Mouse (Mus musculus) forebrain, embryonic 10.5 days (tissue): Measurements from ENCODE around the gene Dxo. TPM values are rescaled to one million over a fixed set of nuclear protein-coding genes. Genes with fewer than 3 reads are reported as not detected.

ENCODE experiments used
- DNase-seq: peaks from one replicate; pipeline ENCODE4 v3.0.0-alpha.2; 2017; ENCODE audit warnings: low spot score; ENCODE audit errors: extremely low spot score
- H3K27ac ChIP-seq: fragments of 300-500 bp; sonication (generic); 2 replicates; pipeline ENCODE4 v1.5.1; 2016; ENCODE audit warnings: mild to moderate bottlenecking
- H3K27me3 ChIP-seq: fragments of 300-500 bp; sonication (generic); 2 replicates; pipeline ENCODE4 v1.6.1; 2016; ENCODE audit warnings: mild to moderate bottlenecking; ENCODE audit not compliant: poor library complexity, severe bottlenecking
- H3K36me3 ChIP-seq: fragments of 300-500 bp; sonication (generic); replicated peaks from 2 replicates; pipeline ENCODE4 v1.6.1; 2016; ENCODE audit warnings: mild to moderate bottlenecking, moderate library complexity
- H3K4me1 ChIP-seq: fragments of 300-500 bp; sonication (generic); 2 replicates; pipeline ENCODE4 v1.6.1; 2016
- H3K4me3 ChIP-seq: fragments of 300-500 bp; sonication (generic); 2 replicates; pipeline ENCODE4 v1.5.1; 2016; ENCODE audit warnings: mild to moderate bottlenecking, moderate library complexity
- H3K9me3 ChIP-seq: fragments of 300-500 bp; sonication (generic); 2 replicates; pipeline ENCODE4 v1.6.1; 2016; ENCODE audit warnings: mild to moderate bottlenecking, moderate library complexity
- WGBS: fragments of 180-500 bp; shearing (Covaris S2); methylation state at CpG from one replicate; pipeline ENCODE4 v1.1.7; 2016; 5-methylcytosine and 5-hydroxymethylcytosine counted together
- polyA plus RNA-seq: library from polyadenylated mRNA; unstranded; fragments of >200 nt; fragmentation: Nextera tagmentation; extraction: Ambion mirVana; gene quantifications from 2 replicates; pipeline ENCODE4 v1.2.1, GENCODE M21; 2016

The Dxo gene
- polyA plus RNA-seq, 1 experiment from 2014 or later, result 80.2 TPM

GRCm38 (mm10) chr17:34862416-34863081 lies 25.7 kb downstream of the Dxo start, which contains the start of gene Cfb:
TSS of gene Cfb (minus strand) at chr17:34862518.
- no peak within 1 kb of the TSS for H3K27ac ChIP-seq
- 74% methylated on average over 8 of the region's 8 CpGs for WGBS

GRCm38 (mm10) chr17:34865981-34866380 lies 29.2 kb downstream of the Dxo start:
- Histone ChIP-seq H3K4me1 (peaks cover 3% of the 10 kb centered on the region; the same call in 1 of the 2 replicates), H3K27me3 (no peaks in the 10 kb centered on the region), H3K4me3 (no peak overlapping the region), H3K27ac (no peak overlapping the region), H3K36me3 (no peaks in the 10 kb centered on the region), H3K9me3 (no peaks in the 10 kb centered on the region)
- DNase-seq, result no peak
- WGBS, result 72% methylated on average over 7 of the region's 7 CpGs

More at GRCm38 (mm10) chr17:34862416-34863081, 25.7 kb downstream of the Dxo start, which contains the start of gene Cfb:
- Histone ChIP-seq H3K4me1 (peaks cover 3% of the 10 kb centered on the region; the same call in 1 of the 2 replicates), H3K27me3 (no peaks in the 10 kb centered on the region), H3K9me3 (no peaks in the 10 kb centered on the region), H3K36me3 (peaks cover 6% of the 10 kb centered on the region), H3K4me3 (no peak within 1 kb of the TSS)
- DNase-seq, result no peak

- Histone ChIP-seq H3K9me3 (no peaks in the 10 kb centered on the region), H3K4me1 (peaks cover 2% of the 10 kb centered on the region), H3K27ac (no peak overlapping the region), H3K36me3 (no peaks in the 10 kb centered on the region), H3K27me3 (no peaks in the 10 kb centered on the region), H3K4me3 (no peak overlapping the region)
- 95% methylated on average over 6 of the region's 6 CpGs for WGBS
- no peak for DNase-seq
These were observed 37.5 kb downstream of the Dxo start for GRCm38 (mm10) chr17:34874321-34874720.

- H3K36me3 ChIP-seq, result no peaks in the 10 kb centered on the region
- H3K27ac ChIP-seq, result no peak within 1 kb of the TSS; the same call in 1 of the 2 replicates
- WGBS, result 71% methylated on average over 11 of the region's 11 CpGs
- no peak within 1 kb of the TSS for H3K4me3 ChIP-seq
- peaks cover 17% of the 10 kb centered on the region for H3K4me1 ChIP-seq
- H3K27me3 ChIP-seq, result peaks cover 22% of the 10 kb centered on the region
- DNase-seq, result no peak
- no peaks in the 10 kb centered on the region for H3K9me3 ChIP-seq
These were observed 42.6 kb downstream of the Dxo start, which contains the start of gene Zbtb12 for GRCm38 (mm10) chr17:34879336-34879879. TSS of gene Zbtb12 (plus strand) at chr17:34879483.

- Histone ChIP-seq H3K27ac (no peak overlapping the region), H3K4me3 (no peak overlapping the region), H3K4me1 (peaks cover 17% of the 10 kb centered on the region), H3K9me3 (no peaks in the 10 kb centered on the region), H3K27me3 (peaks cover 22% of the 10 kb centered on the region), H3K36me3 (no peaks in the 10 kb centered on the region)
- DNase-seq, result no peak
These were observed 44.3 kb downstream of the Dxo start for GRCm38 (mm10) chr17:34881166-34881565.

GRCm38 (mm10) chr17:34881683-34882310 lies 45.0 kb downstream of the Dxo start, which contains the start of gene Gm20547:
TSS of gene Gm20547 (minus strand) at chr17:34882042.
- Histone ChIP-seq H3K36me3 (no peaks in the 10 kb centered on the region), H3K9me3 (no peaks in the 10 kb centered on the region), H3K27me3 (peaks cover 22% of the 10 kb centered on the region), H3K27ac (no peak within 1 kb of the TSS), H3K4me3 (peak within 1 kb of the TSS; percentile 23; the same call in 1 of the 2 replicates), H3K4me1 (peaks cover 17% of the 10 kb centered on the region)
- WGBS, result 7% methylated on average over 15 of the region's 15 CpGs
- no peak for DNase-seq

GRCm38 (mm10) chr17:34883332-34883731 lies 46.5 kb downstream of the Dxo start:
- WGBS, result 78% methylated on average over 3 of the region's 3 CpGs
- H3K27me3 ChIP-seq, result peaks cover 22% of the 10 kb centered on the region

GRCm38 (mm10) chr17:34884704-34885103 lies 47.9 kb downstream of the Dxo start:
- H3K36me3 ChIP-seq, result no peaks in the 10 kb centered on the region
- no peaks in the 10 kb centered on the region for H3K9me3 ChIP-seq
- no peak for DNase-seq
- peaks cover 22% of the 10 kb centered on the region for H3K27me3 ChIP-seq
- H3K4me3 ChIP-seq, result no peak overlapping the region
- 85% methylated on average over 6 of the region's 6 CpGs for WGBS
- no peak overlapping the region for H3K27ac ChIP-seq
- H3K4me1 ChIP-seq, result peaks cover 11% of the 10 kb centered on the region

More at GRCm38 (mm10) chr17:34883332-34883731, 46.5 kb downstream of the Dxo start:
- Histone ChIP-seq H3K27ac (no peak overlapping the region), H3K4me1 (peaks cover 17% of the 10 kb centered on the region), H3K36me3 (no peaks in the 10 kb centered on the region), H3K4me3 (no peak overlapping the region), H3K9me3 (no peaks in the 10 kb centered on the region)
- DNase-seq, result no peak

GRCm38 (mm10) chr17:34885615-34886014 lies 48.8 kb downstream of the Dxo start:
- DNase-seq, result no peak
- 89% methylated on average over 3 of the region's 3 CpGs for WGBS
- Histone ChIP-seq H3K36me3 (no peaks in the 10 kb centered on the region), H3K4me3 (no peak overlapping the region), H3K27ac (no peak overlapping the region), H3K4me1 (peaks cover 8% of the 10 kb centered on the region), H3K9me3 (no peaks in the 10 kb centered on the region), H3K27me3 (peaks cover 22% of the 10 kb centered on the region)

- Histone ChIP-seq H3K9me3 (no peaks in the 10 kb centered on the region), H3K27me3 (peaks cover 3% of the 10 kb centered on the region)
These were observed 51.1 kb downstream of the Dxo start for GRCm38 (mm10) chr17:34887942-34888341.

More at GRCm38 (mm10) chr17:34887942-34888341, 51.1 kb downstream of the Dxo start:
- 91% methylated on average over 5 of the region's 5 CpGs for WGBS
- Histone ChIP-seq H3K36me3 (no peaks in the 10 kb centered on the region), H3K27ac (no peak overlapping the region), H3K4me3 (no peak overlapping the region), H3K4me1 (peaks cover under 1% of the 10 kb centered on the region)
- DNase-seq, result no peak
